Mouse (Mus musculus): ENCODE measurements at regions not wholly inside any gene's neighbourhood (a gene's known extent, or its start where the extent isn't known, plus 50 kb on each side); places are given as distances from the start of the nearest gene placed in this dataset.

DNA sequence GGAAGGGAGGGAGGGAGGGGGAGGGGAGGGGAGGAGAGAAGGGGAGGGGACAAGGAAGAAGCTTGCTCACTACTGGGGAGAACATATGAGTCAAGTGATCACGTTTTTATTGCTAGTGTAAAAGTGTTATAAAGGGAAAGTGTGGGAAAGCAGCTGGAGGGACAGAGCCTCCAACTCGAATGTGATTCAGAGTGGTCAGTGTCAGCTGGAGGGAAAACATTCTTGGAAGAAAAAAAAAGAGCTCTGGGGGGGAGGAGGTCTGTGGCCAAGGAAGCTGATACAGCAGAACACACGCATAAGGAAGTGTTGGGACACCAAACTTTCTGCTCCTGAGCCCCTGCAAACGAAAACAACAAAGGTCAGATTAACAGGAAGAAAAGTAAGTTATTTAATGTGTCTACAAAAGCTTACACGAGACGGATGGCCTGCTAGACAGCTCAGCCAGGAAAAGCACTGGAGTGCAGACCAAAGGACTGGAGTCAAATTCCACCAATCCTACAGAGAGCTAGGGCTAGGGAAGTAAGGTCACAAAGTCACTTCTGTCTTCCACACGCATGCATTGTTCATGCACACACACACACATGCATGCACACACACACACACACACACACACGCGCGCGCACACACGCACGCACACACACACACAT, 85.1 kb upstream of the Epcam start:
- TF ChIP-seq ZMIZ1 (IDR thresholded peaks at IDR 0.05; ENCODE audit: low read depth, low read length): no peak
- TF ChIP-seq ZC3H11A (IDR thresholded peaks at IDR 0.05; ENCODE audit: low read depth, low read length): no peak
- TF ChIP-seq CTCF (IDR thresholded peaks at IDR 0.05 in 2 of 3, conservative IDR thresholded peaks at IDR 0.05 in 1 of 3; ENCODE audit: control insufficient read depth in 1 of 3, insufficient read depth in 1 of 3, low read depth in 2 of 3, low read length in 3 of 3, poor library complexity in 1 of 3, severe bottlenecking in 1 of 3): no peak
- no peak for TF ChIP-seq MAX (IDR thresholded peaks at IDR 0.05; ENCODE audit: low read length)

All from MEL (cell line).